Mouse (Mus musculus): ENCODE data around the gene Spem2.

GRCm38 (mm10) chr11:69858113-69858998, 40.1 kb upstream of the Spem2 start, which contains the start of gene Tnk1:
- TF ChIP-seq GATA1 (IDR thresholded peaks at IDR 0.05; ENCODE audit: low read length) (no peak), TAL1 (IDR thresholded peaks at IDR 0.05; ENCODE audit: low read length) (no peak)
